Mouse (Mus musculus): ENCODE results near the gene Lrrn2.
"Not testable (repeated sequence)": the region's sequence is repeated elsewhere in the genome, so short reads cannot be mapped to it uniquely, and the experiment has no call there.

The Lrrn2 gene

DNA sequence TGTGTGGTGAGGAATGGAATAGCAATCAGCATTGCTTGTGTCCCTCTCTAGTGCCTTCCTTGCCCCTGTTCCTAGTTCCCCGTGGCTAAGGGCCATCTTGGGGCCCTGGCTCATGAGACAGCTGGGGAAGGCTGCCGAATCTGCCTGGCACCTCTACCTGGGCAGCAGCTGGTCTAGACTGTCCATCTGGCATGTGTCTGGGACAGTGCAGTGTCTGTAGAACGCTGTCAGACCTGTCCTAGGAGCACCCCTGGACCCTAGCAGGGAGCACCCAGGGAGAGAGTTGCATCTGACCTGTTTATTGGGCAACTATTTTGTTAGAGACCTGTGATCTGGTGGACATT, 48.8 kb downstream of the Lrrn2 start:
- DNase-seq (ENCODE audit: low spot score in 2 of 2), result no peak

DNA sequence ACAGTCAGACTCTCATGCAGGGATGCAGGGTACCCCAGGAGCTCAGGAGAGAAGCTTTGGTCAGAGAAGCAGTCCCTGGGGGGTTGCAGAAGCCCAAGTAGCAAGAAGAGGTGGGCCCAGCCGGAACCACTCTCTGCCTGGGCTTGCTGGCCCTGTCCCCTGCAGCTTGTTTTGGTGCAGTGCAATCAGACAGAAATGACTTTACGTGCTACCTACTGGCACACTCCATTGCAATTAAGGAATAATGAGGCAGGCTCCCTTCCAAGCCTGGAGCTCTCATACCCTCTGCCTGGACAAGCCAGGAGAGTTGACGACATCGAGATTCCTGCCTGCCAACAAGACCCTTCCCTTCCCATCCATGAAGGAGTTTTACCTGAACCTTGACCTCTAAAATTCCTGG, 50.2 kb downstream of the Lrrn2 start:
- no peak for DNase-seq (ENCODE audit: low spot score in 2 of 2)

DNA sequence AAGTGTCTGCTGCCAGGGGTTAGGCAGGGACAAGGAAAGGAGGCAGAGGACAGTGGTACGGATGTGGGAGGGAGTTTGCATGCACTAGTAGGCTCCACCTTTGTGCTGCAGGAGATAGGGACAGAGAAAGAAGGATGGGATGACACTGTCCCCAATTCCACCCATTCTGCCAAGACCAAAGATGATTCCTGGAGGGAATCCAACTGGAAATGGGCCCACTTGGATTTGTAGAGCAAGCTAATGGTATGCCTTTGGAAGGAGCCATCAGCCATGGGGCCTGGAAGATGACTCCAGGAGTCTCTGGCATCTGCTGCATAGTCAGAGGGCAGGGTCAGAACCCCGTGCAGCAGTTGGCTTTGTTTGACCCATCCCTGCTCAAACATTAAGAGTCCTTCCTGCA, 52.3 kb downstream of the Lrrn2 start:
- DNase-seq (ENCODE audit: low spot score in 2 of 2), result no peak

DNA sequence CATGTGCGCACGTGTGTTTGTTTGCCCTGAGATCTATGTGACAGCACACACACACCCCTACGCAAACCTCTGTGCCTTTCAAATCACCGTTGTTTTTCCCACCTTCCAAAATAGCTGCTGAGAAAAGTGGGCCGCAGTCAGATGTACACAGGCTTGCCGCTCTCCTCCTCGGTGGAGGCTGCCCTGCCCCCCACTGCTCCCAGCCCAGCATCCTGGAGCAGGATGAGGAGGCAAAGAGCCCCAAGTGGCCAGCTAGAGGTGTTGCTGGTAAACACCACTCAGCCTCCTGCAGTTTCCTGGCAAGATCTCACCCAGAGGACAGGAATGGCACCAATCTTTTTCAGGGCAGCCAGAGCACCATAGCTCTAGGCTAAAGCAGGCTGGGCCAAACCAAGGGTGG, 54.8 kb downstream of the Lrrn2 start:
- peak; percentile 44 to 55 for DNase-seq (ENCODE audit: low spot score in 2 of 2)

DNA sequence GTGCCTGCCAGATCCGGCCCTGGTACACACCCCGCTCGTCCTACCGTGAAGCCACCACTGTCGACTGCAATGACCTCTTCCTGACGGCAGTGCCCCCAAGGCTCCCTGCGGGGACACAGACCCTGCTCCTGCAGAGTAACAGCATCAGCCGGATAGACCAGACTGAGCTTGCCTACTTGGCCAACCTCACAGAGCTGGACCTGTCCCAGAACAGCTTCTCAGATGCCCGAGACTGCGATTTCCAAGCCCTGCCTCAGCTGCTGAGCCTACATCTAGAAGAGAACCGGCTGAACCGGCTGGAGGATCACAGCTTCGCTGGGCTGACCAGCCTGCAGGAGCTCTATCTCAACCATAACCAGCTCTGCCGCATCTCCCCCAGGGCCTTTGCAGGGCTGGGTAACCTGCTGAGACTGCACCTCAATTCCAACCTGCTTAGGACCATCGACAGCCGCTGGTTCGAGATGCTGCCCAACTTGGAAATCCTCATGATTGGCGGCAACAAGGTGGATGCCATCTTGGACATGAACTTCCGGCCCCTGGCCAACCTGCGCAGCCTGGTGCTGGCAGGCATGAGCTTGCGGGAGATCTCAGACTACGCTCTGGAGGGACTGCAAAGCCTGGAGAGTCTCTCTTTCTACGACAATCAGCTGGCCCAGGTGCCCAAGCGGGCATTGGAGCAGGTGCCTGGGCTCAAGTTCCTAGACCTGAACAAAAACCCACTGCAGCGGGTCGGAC, 57.4 kb downstream of the Lrrn2 start:
- DNase-seq (ENCODE audit: low spot score in 2 of 2), result no peak

DNA sequence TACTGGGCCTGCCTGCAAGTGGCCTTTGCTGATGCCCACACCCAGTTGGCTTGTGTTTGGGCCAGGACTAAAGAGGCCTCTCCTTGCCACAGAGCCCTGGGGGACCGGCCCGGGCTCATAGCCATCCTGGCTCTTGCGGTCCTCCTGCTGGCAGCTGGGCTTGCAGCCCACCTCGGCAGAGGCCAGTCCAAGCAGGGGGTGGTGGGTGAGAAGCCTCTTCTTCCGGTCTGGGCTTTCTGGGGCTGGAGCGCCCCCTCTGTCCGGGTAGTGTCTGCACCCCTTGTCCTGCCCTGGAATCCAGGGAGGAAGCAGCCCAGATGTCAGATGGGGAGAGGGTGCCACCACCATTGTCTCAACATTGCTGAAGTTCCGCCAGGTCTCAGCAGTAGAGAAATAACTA, 58.9 kb downstream of the Lrrn2 start:
- no peak for DNase-seq (ENCODE audit: low spot score in 2 of 2)

DNA sequence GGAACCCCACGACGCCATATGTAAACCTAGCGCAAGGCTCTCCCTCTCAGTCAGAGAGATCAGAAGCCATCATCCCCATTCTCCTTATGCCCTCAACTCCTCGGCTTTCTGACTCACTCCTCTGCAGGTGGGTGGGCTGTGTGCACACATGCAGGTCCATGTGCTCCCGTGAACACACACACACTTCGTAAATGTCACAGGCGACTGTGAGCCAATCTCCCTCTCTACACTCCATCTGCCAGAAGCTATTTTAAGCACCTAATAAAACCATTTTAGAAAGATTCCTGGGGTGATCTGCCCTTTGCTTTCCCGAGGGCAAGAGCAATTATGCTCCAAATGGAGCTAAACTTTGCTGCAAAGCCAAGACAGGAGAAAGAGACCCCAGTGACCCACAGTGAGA, 65.8 kb downstream of the Lrrn2 start:
- DNase-seq (ENCODE audit: low spot score in 2 of 2), result no peak

DNA sequence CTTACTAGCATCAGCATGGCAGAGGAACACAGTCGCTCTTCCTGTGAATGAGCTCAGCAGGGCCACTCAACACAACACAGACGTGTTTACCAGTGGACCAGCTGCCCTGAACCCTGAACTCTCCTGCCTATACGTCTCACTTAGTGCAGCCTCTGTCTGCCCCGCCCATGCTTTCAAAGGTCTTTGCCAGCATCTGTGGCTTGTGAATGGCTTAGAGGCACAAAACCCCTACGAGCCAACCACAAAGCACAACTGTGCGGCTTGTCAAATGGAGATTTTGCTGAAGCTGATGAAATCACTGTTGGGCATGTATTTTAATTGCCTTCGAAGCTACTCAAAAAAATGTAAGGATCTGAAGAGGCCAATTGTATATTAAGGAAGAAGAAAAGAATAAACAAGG, 67.7 kb downstream of the Lrrn2 start:
- no peak for DNase-seq (ENCODE audit: low spot score in 2 of 2)

DNA sequence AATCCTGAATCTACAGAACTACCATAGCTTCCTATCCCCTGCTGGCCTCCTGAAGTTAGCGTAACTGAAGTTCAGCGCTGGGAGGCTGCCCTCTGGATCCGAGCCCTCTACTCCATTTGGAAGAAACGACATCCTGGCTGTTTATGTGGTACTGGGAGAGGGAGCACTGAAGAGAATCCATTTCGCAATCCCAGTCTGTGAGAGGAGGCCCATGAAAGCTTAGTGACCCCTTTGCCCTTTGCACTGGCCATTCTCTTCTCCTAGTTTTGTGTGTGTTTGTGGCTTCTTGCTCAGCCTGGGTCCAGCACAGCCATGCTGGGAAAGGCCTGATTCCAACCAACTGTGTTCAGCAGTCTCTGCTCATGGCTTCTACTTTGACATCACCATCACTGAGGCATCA, 76.7 kb downstream of the Lrrn2 start:
- no peak for DNase-seq (ENCODE audit: low spot score in 2 of 2)

DNA sequence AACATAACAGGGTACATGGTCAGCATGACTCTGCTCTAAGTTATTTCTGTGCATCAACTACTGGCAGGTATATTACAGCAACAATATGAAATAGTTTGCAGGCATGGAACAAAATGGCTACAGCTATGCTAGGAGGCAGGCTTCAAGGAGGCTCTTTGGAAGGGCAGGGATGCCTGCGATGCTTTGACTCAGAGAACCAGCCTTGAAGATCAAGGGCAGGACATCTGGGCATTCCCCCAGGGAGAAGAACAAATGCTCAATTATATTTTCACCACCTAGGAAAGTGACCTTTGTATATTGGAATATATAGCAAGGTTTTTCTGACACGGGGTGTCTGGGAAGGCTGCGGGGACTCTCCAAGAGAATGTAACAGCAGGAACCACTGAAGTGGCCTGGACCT, 81.7 kb downstream of the Lrrn2 start:
- no peak for DNase-seq (ENCODE audit: low spot score in 2 of 2)

DNA sequence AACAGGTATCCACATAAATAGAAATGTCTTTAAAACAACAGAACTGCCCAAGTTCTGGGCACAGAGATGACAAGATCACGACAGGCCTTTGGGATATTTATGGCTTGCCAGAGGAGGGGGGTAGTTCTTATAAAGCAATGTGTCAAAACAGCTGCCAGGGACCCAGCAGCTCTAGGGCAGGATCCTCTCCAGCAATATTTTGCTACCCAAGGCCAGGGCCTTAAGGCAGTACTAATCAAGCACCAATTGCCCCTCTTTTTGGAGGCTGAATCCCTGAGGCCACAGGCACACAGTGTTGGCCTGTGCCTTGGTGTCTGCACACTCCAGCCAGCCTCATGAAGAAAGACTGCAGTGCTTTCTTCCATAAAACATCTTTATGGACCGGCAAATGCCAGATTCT, 84.0 kb downstream of the Lrrn2 start:
- DNase-seq (ENCODE audit: low spot score in 2 of 2), result no peak

DNA sequence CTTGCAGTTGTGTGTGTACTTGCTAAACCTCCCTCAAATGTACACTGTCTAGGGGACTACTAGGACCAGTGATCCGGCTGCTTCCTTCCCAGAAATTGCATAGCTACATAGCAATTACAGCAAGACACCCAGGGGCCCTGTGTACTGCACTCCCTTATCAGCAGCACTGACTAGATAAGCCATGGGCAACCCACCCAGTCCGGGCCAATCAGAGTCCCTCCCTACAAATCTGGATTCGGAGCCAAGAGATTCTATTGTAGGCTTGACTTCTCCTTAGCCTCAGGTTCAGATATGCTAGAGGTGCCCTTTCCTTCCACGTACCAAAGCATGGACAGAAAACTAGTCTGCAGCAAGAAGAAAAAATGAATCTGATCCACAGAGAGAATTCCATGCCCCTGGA, 84.6 kb downstream of the Lrrn2 start:
- no peak for DNase-seq (ENCODE audit: low spot score in 2 of 2)

DNA sequence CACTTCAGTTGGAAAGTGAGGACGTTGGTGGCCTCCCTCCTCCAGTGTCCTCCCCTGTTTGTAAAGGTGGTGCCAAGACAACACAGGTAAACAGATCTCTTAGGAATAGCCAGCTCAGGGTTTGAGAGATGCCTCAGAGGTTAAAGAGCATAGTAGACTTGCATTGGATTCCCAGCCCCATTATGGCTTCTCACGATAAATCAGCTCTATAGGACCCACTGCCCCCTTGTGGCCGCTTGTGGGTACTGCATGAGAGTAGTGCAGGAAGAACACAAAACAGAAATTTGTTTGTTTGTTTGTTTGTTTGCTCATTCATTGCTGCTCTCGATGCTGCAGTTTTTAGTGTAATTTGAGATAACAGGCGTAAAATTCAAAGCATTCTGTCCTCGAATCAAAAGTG, 88.6 kb downstream of the Lrrn2 start:
- peak in 1 of 2 experiments; percentile 37 for DNase-seq (ENCODE audit: low spot score in 2 of 2)

DNA sequence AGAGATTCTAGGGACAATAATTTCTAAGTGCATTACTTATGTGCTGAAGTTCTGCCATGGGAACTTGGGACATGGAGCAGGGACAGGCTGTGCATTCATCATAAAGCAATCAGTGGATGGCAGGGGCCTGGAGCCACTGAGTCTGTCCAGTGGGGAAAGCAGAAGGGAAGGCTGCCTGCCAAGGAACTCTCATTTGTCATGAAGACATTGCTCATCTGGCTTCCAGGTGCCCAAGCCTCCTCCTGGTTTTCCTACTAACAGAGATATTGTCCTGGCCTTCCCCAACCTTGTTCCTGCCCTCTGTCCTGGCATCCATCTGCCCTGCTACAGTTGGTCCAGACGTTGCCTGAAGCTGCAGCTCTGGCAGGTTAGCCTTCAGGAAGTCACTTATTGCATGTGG, 97.3 kb downstream of the Lrrn2 start:
- no peak for DNase-seq (ENCODE audit: low spot score in 2 of 2)

DNA sequence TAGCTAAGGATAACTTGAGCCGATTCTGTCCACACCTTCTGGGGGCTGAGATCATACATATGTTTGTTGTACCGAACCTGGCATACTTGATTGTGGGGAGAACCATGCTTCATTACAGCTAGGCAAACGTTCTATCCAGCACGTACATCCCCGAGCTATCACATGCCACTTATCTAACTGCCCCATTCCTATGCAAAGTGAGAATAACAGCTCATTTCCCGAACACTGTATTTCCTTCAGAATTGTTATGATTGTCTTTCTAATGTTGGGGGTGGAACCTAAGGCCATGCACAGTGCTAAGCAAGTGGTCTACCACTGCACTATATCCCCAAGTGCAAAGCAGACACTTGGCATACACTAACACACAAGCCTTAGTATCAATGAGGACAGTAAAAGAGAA, 101.2 kb downstream of the Lrrn2 start:
- DNase-seq (ENCODE audit: low spot score in 2 of 2), result no peak

DNA sequence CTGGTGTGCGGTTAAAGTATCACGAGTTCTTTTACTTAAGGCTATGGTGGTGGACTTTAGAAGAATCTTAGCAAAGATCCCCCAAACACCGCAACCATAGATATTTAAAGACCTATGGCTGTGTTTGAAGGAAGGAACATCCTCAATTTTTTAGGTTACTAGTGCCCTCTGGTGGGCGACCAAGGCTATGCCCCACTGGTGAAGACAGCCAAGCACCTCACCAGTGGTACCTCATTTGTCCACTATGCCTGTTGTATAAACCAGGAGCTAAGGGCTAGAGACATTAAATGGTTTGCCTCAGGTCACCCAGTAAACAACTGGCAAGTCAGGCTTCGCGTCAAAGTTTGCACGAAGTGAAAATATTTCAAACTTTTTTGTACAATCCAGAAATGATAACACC, 102.7 kb downstream of the Lrrn2 start:
- DNase-seq (ENCODE audit: low spot score in 2 of 2), result peak; percentile 46 to 71

DNA sequence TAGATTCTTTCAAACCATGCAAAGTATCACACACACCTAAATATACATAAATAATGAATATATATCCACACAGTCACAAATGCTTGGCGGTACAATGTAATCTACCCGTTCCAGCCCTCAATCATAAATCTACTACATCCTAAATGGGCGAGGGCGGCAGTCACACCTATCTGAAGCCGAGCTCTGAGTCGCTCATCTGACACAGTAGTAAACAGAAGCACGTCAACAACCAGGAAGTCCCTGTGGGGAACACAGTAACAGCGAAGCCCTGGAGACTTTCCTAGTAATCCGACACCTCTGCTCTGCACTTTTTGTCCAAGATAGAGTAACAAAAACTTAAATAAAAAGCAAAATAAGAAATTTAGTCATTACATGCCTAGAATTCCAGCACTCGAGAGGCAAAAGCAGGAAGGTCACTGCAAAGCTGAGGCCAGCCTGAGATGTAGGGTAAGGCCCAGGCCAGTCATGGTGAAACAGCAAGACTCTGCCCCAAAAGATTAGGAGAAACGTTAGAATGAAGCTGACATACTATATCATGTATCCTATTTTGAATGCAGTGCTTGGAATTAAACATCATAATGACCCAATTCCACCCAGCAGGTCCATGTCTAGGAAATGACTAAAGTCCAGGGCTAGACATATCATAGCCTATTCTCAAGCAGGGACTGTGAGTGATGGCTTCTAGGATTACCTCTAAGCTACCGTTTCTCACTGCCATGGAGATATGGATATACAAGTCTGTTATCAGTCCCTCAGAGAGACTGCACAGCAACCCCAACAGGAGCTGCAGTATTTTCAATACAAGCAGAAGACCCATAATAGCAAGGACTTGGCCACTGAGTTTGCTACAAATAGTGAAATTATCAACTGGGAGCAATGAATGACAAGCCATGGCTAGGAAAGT, 108.7 kb downstream of the Lrrn2 start:
- not testable (repeated sequence) for DNase-seq (ENCODE audit: low spot score in 2 of 2)
